Mouse (Mus musculus): ENCODE results near the gene Ndst4. TPM values are rescaled to one million over a fixed set of nuclear protein-coding genes. Genes with fewer than 3 reads are reported as not detected.

Gene Ndst4
- polyA plus RNA-seq (2017; shearing (Covaris generic)), result not detected

DNA sequence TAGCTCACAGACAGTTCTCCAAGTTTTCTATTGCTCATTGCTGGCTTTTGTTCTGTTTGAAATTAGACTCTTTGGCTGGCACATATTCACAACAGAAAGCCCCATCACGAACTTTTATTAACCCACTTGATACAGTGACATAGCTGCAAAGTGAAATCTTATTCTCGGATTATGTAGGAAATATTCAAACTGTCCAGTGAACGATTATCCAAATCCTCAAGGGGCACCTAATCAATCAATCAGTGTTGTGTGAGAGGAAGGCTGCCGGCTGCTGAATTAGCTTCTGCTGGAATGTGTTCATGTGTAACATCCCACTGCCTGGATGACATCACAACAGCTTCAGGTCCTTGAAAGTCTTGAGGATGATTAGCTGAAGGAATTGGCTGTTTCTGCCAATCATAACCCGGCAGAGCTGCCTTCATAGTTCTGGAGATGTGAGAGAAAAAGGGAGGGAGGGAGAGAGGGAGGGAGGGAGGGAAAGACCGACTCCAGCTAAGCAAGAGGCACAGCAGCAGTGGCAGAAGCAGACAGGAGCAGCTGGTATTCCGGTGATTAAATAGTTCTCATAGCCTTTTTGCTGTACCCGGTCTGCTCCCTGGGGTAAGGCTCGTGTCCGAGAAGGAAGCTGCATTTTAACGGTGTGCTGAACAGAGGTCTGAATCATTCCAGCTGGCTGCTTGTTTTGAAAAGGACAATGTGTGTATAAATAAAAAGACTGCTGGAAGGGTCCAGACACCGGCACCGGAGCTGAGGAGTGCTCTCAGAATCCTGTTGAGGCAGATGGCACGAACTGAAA, at the start of gene Ndst4:
Gene Ndst4, plus strand, starts transcription at position 476 of the 796 bp plus-strand sequence.

